Mouse (Mus musculus) embryonic fibroblast, embryonic 13.5 days (primary cell): ENCODE results near the gene Cacna1c.

Experiments used
- CTCF ChIP-seq: IDR thresholded peaks from 2 replicates; pipeline ENCODE4 v1.5.1; 2011; ENCODE audit warnings: mild to moderate bottlenecking, control low read depth, low read length, moderate library complexity, borderline replicate concordance; ENCODE audit not compliant: insufficient read depth
- POLR2A ChIP-seq: IDR thresholded peaks from 2 replicates; pipeline ENCODE4 v1.6.1; 2011; ENCODE audit warnings: low read depth, mild to moderate bottlenecking, control low read depth, low read length, moderate library complexity

DNA sequence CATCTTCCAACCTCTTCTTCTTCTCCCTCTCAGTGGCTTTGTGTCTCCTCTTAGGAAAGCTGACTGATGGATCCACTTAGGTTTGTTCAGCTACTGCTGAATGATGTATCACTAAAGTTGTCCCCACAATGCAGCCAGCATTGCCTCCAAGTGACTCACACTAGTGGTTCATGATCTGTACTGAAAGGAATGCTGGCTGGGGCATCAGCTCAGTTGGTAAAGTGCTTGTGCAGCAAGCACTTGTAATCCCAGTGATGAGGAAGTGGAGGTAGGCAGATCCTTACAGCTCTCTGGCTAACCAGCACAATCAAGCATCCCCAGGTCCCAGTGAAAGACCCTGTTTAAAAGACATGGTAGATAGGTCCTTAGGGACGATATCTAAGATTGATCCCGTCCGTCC lies 464.3 kb downstream of the Cacna1c start:
- TF ChIP-seq CTCF (no peak), POLR2A (no peak)
